Mouse (Mus musculus) fibroblast of lung, adult 2 months (primary cell): ENCODE results near the gene Mesd.

Experiments
- DNase-seq: peaks from one replicate; pipeline ENCODE4 v3.0.0-alpha.2; 2011; ENCODE audit warnings: low read depth

Mesd gene

DNA sequence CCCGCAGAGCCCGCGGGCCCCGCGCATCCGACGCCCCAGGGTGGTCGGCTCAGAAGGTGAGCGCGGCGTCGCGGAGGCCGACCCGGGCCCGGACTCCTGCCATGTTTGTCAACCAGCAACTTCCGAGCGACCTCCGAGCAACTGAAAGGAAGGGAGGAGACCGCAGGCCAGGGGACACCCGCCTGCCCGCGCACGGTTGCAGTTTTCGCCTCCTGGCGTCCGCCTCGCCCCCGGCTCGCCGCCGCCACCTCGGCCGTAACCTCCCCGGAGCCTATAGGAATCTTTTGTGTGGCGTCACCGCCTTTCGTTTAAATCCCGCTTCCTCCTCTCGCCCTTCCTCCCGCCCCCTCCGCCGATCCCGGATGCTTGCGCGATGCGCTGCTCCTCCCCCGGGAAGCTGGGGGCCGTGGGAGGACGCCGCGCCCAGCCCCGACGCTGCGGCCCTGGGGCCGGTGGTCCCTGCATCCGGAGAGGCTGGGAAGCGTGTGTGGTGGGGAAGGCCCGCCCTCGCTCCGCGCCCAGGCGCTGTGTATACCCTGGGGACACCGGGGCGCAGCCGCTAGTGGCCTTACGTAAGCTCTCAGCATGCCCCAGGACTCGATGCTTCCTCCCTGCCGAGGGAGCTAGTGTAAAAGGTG, at the start of gene Mesd, which contains the start of gene Tlnrd1:
Mesd (plus strand) TSS at position 446 of the 638 bp plus-strand sequence.
Tlnrd1 (minus strand) TSS at position 285 of the 638 bp plus-strand sequence.
- peak; percentile 65 for DNase-seq

DNA sequence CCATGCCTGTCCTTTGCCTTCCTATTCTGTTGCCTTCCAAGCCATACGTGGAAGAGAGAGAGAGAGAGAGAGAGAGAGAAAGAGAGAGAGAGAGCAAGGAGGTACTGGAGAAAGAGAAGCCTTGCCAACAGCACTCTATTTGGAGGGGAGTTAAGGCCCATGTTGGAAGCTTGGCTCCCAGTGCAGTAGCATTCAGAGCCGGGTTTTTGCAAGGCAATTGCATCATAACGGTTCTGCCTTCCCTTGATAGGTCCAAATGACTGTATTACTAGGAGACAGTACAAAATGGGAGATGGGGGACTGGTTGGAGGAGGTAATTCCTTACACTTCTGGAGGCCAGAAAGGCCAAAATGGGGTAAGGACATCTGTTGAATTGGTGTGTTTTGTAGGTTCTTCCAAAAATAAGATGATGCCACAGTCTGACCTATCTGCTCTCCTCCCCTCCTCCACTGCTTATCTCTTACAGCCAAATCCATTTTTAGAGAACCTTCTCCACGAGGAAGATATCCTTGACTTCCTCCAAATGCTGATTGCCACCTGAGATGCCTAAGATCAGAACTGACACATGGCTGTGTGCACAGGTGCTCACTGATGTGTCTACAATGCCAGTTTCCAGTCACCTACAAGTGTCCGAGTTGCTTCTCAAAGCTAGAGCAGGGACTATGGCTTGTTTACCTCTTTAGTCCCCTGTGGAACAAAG, 45.6 kb upstream of the Mesd start:
- no peak for DNase-seq

DNA sequence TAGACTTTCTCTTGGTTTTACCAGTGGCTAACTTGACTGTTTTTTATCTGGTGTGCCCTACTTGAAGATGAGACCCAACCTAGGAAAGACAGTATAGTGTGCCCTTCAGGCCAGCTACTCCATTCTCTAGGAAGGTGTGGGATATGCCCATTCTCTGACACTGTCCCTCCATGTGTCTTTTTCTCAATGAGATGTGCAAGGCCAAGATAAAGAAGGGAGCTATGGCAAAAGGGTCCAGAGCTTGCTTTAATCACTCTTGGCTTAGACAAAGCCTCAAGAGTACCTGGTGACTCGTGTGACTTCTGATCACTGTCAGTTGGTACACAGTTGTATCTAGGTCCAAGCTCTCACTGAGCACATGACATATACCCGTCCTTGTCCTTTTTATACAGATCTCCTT, 44.2 kb upstream of the Mesd start:
- DNase-seq: no peak

GRCm38 (mm10) chr7:83842486-83843259, 41.6 kb upstream of the Mesd start:
- no peak for DNase-seq

- DNase-seq: no peak
Measured at GRCm38 (mm10) chr7:83844807-83845206, 39.5 kb upstream of the Mesd start.

DNA sequence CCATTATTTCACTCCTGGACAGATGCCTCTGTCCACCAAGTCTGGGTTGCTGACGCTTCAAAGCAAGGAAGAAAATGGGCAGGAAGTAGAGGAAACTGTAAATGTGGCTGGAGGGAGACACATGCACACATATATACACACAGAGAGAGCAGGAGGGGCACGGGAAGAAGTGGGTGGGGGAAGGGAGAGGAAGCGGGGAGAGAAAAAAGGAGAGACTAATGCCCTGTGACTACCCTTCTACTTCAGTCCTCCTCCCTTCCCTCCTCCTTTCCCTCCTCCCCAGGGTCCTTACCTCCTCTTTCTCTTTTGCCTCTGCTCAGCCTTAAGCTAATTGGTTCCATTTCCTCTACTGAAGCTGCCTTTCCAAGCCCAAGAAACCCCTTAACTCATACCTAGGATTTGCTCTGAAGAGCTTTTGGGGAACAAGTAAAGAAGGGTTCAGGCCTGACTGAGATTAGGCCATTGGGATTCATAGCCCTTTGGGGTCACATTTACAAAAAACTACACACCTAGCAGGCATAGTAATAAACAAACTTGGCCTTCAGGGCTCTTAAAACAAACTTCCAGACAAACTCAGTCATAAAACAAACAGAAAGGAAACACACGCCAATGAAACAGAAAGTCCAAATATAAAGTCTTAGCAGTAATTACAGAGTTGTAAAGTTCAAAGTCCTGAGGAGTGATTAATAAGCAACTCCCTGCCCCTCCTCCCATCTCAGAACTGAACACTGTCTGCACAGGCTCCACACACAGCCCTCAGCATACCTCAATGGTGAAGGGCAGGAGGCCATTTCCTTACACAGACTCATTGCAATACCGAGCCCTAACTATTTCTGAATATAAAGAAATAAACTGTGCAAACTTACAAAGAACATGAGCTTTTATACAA, 36.8 kb upstream of the Mesd start:
- no peak for DNase-seq

- no peak for DNase-seq
Measured at GRCm38 (mm10) chr7:83851569-83852380, 32.5 kb upstream of the Mesd start.

DNA sequence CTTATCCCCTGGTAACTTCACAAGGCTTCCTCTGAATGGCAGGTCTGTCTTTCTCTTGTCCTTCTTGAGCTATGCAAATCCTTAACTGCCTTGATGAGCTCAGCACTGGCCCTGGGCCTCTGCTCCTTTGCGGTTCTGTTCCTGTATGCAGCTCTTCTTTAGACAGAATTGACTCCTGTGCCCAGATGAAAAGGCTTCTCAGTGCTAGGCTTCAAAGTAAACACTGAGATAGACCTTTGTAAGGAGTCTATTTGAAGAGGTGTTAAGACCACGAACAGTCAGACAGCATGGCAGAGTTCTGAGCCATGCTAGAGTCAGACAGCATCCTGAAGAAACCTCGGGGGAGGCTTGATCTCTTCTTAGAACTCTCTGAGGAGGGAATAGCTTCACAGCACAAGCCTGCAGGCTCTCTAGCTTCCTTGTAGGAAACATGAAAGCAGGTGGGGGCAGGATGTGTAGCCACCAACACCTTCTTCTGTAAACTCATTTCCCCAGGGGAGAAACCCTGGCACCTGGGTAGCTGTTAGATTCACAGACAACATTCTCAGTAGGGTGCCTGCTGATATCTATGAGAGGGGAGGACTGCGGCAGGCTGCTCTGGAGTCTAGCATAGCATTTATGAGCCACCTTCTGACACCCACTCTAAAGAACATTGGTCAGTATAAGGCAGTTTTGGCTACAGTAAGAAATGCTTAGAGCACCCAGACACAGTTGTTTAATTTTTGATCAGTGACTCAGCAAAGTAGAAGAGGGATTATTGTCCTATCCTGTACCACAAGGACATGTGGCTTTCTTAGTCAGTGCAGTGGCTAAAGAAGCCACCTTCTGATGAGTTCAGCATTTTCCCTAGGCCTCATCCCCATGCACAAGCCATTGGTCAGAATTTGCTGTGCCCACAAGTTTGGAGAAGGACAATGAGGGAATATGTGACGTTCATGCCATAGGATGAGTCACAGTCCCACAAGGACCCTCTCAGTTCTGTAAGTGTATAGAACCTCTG, 31.6 kb upstream of the Mesd start:
- DNase-seq: no peak

DNA sequence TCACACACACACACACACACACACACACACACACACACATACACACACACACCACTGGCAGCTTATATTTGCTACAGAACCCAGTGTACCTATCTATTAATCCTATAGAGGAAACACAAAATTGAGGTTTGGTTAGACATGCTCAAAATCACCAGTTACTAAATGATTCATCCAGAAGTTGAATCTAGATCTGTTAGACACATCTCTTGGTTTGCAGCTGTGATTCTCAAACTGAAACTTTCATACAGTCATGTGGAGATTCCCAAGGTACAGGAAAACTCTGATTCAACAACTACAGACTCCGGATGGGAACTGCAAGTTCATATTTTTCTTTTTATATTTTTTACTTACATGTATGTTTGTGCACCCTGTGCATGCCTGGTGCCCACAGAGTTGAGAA, 29.1 kb upstream of the Mesd start:
- DNase-seq: no peak

DNA sequence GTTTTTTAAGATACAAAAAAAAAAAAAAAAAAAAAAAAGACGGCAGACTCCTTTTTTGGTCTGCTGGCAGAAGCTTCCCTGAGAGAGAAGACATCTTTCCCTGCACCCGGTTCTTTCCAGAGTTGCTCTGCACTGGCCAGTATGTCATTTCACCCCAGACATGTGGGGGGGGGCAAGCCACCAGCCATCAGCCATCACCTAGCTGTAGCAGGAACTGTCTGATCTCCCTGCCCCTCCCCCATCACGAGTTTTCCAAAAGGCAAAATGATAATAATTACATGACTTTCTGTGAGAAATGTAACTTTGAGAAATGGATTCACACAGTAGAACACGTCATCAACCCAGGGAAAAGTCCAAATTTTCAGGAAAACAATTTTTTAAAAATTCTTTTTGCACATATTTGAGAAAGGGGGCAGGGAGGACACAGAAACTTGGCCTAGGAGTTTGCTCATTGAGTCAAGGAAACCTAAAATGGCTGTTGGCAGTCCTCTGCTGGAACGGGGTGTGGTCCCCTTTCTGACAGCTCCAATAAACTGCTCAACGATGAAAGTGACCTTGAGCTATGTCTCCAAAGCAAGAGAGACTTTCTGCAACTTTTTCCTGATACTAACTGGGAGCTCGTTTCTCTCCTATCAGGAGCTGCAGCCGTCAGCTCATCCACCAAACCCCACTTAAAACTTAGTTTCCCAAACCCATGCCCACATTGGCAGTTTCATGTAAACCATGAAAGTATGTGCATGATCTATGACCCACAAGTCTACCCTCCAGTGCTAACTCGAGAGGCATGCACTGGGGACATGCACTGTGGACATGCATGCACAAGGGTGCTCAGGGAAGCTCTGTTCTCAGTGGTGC, 27.7 kb upstream of the Mesd start:
- DNase-seq: peak; percentile 52

DNA sequence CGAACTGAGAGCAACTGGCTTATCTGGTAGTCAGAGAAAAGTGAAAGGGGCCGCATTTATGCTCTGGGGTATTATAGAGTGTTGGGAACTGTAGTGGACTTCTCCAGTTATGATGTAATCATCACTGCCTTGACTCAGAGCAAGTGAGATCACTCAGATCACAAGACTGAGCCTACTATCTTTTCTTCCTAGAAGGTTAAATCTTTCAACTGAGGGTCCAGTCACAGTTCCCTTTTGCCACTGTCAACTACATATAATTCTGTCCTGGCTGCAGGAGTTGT, 27.1 kb upstream of the Mesd start:
- DNase-seq: no peak

DNA sequence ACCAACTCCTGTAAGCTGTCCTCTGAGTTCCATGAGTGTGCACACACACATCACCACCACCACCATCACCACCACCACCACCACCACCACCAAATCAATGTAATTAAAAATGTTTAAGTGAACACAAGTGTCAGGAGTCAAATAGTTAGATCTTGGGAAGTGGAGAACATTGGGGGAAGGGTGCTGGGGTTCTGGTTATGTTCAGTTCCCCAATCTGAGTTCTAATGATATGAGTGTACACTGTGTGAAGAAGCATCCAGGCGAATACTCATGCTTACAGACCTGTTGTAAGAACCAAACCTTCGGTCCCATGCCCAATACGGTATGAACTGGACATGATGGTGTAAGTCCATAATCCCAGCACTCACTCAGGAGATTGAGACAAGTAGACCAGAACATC, 26.3 kb upstream of the Mesd start:
- DNase-seq: no peak

DNA sequence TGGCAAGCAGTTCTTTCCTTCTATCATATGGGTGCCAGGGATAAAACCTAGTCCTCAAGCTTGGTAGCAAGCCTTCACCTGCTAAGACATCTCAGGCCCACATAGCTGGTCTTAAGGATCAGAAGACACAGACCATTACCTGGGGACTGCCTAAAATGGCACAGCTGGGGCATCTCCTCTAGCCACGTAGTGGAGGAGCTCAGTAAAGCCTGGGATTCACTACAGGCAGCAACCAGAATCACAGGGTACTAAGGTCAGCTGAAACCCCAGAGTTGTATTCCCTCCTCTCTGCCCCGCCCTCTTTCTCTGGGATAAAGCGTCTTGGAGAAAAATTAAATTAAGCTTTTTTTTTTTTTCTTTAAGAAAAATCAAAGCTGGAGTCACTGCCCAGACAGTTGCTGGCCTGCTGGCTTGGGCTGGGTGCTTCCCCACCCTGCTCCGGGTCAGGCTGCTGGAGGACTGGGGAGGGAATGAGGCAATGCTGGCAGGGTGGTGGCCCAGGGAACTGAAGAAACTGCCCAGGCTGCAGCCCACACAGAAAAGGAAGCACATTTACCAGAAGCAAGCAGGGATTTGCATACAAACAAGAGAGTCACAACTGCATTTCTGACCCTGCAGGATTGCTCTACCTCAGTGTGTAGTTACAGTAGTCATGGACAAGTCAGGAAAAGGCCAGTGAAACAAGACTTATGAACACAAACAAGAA, 24.7 kb upstream of the Mesd start:
- DNase-seq: peak; percentile 66

- DNase-seq: no peak
Measured at GRCm38 (mm10) chr7:83863554-83863953, 20.7 kb upstream of the Mesd start.

- DNase-seq: no peak
Measured at GRCm38 (mm10) chr7:83868200-83868599, 16.1 kb upstream of the Mesd start.

GRCm38 (mm10) chr7:83869839-83870543, 14.3 kb upstream of the Mesd start:
- no peak for DNase-seq

- DNase-seq: no peak
Measured at GRCm38 (mm10) chr7:83877088-83877487, 7.2 kb upstream of the Mesd start.
